Mouse (Mus musculus) embryonic stem cell, embryonic (primary cell): ENCODE data around the gene Slc6a6.

ENCODE experiments used
- CTCF ChIA-PET, 4 experiments: fragments of 300-600 bp in 2 of 4; fragments of 350-600 bp in 2 of 4; sonication (Branson Sonifier 250); formaldehyde crosslinking; loops; one replicate each; lab custom pipeline; 2022; ENCODE audit warnings: inconsistent platforms in 2 of 4; lab: Charles Lee
- POLR2A ChIA-PET, 4 experiments: fragments of 300-600 bp in 2 of 4; fragments of 350-600 bp in 2 of 4; sonication (Branson Sonifier 250); formaldehyde crosslinking; loops; one replicate each; lab custom pipeline; 2022; ENCODE audit warnings: antibody characterized with exemption in 4 of 4, inconsistent platforms in 1 of 4; lab: Charles Lee

Slc6a6 gene

GRCm38 (mm10) chr6:91683602-91684473 lies at the start of gene Slc6a6:
Slc6a6 (plus strand) TSS chr6:91684053.
- ChIA-PET POLR2A (interaction anchor here (0.6 to 5.1 kb wide), 48 partner anchors 10 to 157 kb away, joined by 3 to 133 read pairs (median 6); no protein-coding TSS in a partner anchor), CTCF (interaction anchor here in 3 of 4 experiments (0.6 to 1.5 kb wide), 9 partner anchors 14 to 107 kb away, joined by 3 to 6 read pairs (median 4); no protein-coding TSS in a partner anchor)

GRCm38 (mm10) chr6:91634417-91634816 lies 49.4 kb upstream of the Slc6a6 start:
- CTCF ChIA-PET = no interaction called here
- POLR2A ChIA-PET = interaction anchor here in 1 of 4 experiments (1.1 kb wide), 1 partner anchor 75 kb away, joined by 5 read pairs; no protein-coding TSS in a partner anchor

DNA sequence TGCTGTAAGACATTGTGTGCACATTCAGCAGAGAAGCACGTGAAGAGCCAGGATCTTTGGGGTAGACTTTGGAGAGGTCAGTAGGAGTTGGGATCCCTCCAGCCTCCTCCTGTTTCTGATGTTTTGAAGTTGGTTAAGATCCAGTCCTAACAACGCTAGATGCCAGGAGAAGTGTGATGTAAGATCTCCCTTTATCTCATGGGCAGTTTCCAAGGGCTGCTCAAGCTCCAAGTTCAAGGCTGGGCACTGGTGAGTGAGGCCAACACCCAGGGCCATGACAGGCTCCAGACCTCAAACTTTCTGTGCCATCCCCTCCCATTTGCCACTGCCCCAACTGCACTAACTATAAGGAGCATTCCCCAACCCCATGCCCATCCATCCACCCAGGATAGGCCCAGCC lies 49.0 kb upstream of the Slc6a6 start:
- ChIA-PET CTCF (no interaction called here), POLR2A (interaction anchor here in 1 of 4 experiments (0.8 to 1.1 kb wide), 2 partner anchors 9 to 75 kb away, joined by 3 to 5 read pairs; no protein-coding TSS in a partner anchor)

GRCm38 (mm10) chr6:91638204-91638995 lies 45.5 kb upstream of the Slc6a6 start:
- POLR2A ChIA-PET = interaction anchor here in 2 of 4 experiments (1.0 to 1.7 kb wide), 3 partner anchors 13 to 46 kb away, joined by 3 to 5 read pairs (median 4); partner anchors contain the start of gene Slc6a6 (in 1 of the 2)
- CTCF ChIA-PET = interaction anchor here in 1 of 4 experiments (0.8 kb wide), 1 partner anchor 63 kb away, joined by 3 read pairs; no protein-coding TSS in a partner anchor

DNA sequence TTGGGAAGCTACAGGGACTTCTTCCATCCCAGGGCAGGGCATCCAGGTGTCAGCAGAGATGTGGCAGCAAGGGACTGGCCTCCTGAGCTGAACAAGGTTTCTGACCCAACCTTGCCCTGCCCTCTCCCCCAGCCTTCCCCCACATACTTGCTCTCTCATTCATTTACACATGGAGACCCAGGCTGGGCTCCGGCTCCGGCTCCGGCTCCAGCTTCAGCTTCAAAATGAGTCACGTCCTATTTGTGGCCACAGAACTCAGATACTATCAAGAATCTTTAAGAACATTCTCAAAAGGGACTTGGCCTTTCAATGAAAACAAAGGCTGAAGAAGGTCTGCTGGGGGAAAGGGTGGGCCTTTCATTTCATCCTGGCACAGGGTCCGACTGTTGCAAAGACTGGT lies 40.8 kb upstream of the Slc6a6 start:
- ChIA-PET POLR2A (interaction anchor here in 1 of 4 experiments (1.5 kb wide), 1 partner anchor 26 kb away, joined by 6 read pairs; no protein-coding TSS in a partner anchor), CTCF (interaction anchor here in 3 of 4 experiments (0.6 to 1.0 kb wide), 3 partner anchors 17 to 180 kb away, joined by 3 read pairs; no protein-coding TSS in a partner anchor)

GRCm38 (mm10) chr6:91643416-91643921 lies 40.4 kb upstream of the Slc6a6 start:
- POLR2A ChIA-PET = interaction anchor here in 2 of 4 experiments (0.6 to 1.5 kb wide), 3 partner anchors 26 to 116 kb away, joined by 3 to 6 read pairs (median 3); no protein-coding TSS in a partner anchor
- CTCF ChIA-PET = interaction anchor here in 2 of 4 experiments (0.7 to 1.0 kb wide), 2 partner anchors 17 to 130 kb away, joined by 3 read pairs; no protein-coding TSS in a partner anchor

DNA sequence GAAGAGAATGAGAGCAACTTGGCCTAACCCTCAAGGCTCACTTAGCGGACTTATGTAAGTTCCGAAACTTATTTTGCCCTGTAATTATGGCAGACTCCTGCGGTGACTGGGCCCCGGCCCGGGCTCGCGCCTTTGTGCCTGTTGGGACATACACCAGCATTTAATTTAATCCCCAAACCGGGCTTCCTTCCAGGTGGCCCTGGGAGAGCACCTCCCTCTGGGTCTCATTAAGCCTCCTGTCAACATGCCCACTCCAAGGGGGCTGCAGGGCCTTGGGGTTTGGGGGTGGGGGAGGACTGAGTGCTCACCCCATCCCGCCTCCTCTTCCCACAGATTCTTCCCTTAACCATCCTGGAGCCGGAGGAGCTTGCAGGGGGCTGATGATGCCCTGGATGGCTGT lies 37.8 kb upstream of the Slc6a6 start:
- ChIA-PET CTCF (no interaction called here), POLR2A (no interaction called here)

- ChIA-PET CTCF (no interaction called here), POLR2A (interaction anchor here in 1 of 4 experiments (0.5 kb wide), 1 partner anchor 29 kb away, joined by 3 read pairs; no protein-coding TSS in a partner anchor)
Measured at GRCm38 (mm10) chr6:91646822-91647221, 37.0 kb upstream of the Slc6a6 start.

GRCm38 (mm10) chr6:91647385-91647791 lies 36.5 kb upstream of the Slc6a6 start:
- POLR2A ChIA-PET = interaction anchor here in 1 of 4 experiments (2.7 kb wide), 1 partner anchor 15 kb away, joined by 7 read pairs; no protein-coding TSS in a partner anchor
- CTCF ChIA-PET = no interaction called here

DNA sequence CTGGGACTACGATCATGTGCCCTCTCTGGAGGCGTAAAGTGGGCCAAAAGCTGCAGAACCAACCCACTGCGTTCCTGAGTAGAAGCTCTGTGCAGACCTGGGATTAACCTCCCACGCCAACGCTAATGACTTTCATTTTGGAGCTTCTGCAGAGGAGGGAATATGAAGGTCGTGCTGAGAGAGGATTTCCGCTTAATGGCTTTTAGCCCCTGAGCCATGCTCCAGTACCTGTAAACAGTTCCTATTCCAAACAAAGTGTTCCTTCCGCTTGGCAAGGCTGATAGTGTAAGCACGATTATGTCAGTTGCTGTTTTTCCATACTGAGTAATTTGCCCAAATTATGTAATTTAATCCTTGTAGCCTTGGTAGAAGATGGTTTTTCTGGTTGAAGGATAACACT lies 33.6 kb upstream of the Slc6a6 start:
- ChIA-PET POLR2A (interaction anchor here in 1 of 4 experiments (1.2 to 2.7 kb wide), 5 partner anchors 12 to 51 kb away, joined by 3 to 7 read pairs (median 4); no protein-coding TSS in a partner anchor), CTCF (interaction anchor here in 1 of 4 experiments (1.4 kb wide), 1 partner anchor 101 kb away, joined by 4 read pairs; no protein-coding TSS in a partner anchor)

DNA sequence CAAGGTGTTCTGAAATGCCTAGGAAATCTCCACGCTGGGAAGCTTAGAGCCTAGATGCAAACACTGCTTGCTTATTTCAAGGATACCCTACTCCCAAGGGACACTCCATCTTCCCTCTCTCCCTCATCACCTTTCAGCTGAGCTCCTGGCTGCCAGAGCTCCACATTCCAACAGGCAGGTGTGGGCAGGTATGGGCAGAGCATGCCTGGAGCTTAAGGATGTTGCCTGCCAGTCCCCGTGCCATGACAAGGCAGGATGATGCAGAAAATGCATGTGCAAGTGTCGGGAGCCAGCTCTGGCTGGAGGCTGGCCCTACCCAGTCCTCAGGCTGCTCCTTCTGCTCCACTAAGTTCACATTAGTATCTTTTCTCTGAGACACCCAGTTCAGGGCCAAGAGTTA lies 31.6 kb upstream of the Slc6a6 start:
- ChIA-PET POLR2A (interaction anchor here in 2 of 4 experiments (0.5 to 2.2 kb wide), 2 partner anchors 11 to 1169 kb away, joined by 3 to 5 read pairs; no protein-coding TSS in a partner anchor), CTCF (interaction anchor here in 1 of 4 experiments (1.1 kb wide), 1 partner anchor 552 kb away, joined by 3 read pairs; no protein-coding TSS in a partner anchor)

GRCm38 (mm10) chr6:91655244-91655643 lies 28.6 kb upstream of the Slc6a6 start:
- CTCF ChIA-PET = no interaction called here
- POLR2A ChIA-PET = interaction anchor here in 1 of 4 experiments (0.9 to 2.4 kb wide), 2 partner anchors 10 to 77 kb away, joined by 3 to 14 read pairs; no protein-coding TSS in a partner anchor

DNA sequence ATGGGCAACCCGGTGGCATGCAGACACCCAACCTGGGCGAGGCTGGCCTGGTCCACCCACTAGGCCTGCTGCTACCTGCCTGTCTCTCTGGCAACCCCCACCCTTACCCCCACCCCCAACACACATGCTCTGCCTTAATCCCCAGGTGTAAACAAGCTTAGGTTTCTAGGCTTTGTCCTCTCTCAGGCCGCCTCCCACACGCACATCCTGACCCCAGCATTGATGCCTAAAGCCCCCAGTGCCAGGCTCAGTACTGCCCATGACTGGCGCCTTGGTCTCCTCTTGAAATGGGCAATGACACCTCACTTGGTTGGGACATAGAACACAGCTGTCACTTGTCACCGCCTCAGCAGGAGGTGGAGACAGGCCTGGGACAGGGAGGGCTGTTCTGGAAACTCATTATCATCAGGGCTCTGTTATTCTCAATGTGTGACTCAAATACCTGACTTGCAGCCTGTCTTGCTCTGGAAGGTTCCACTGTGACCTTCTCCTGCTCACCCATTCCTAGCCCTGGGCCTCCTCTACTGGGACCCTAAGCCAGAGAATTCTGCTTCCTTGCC lies 27.9 kb upstream of the Slc6a6 start:
- POLR2A ChIA-PET = interaction anchor here in 1 of 4 experiments (0.9 to 2.4 kb wide), 2 partner anchors 9 to 76 kb away, joined by 3 to 14 read pairs; no protein-coding TSS in a partner anchor
- CTCF ChIA-PET = interaction anchor here in 2 of 4 experiments (0.6 to 0.7 kb wide), 2 partner anchors 20 to 129 kb away, joined by 3 to 6 read pairs; no protein-coding TSS in a partner anchor

- POLR2A ChIA-PET = interaction anchor here in 3 of 4 experiments (0.6 to 2.8 kb wide), 4 partner anchors 11 to 53 kb away, joined by 3 to 15 read pairs (median 6); no protein-coding TSS in a partner anchor
- CTCF ChIA-PET = no interaction called here
Measured at GRCm38 (mm10) chr6:91658288-91658687, 25.6 kb upstream of the Slc6a6 start.

DNA sequence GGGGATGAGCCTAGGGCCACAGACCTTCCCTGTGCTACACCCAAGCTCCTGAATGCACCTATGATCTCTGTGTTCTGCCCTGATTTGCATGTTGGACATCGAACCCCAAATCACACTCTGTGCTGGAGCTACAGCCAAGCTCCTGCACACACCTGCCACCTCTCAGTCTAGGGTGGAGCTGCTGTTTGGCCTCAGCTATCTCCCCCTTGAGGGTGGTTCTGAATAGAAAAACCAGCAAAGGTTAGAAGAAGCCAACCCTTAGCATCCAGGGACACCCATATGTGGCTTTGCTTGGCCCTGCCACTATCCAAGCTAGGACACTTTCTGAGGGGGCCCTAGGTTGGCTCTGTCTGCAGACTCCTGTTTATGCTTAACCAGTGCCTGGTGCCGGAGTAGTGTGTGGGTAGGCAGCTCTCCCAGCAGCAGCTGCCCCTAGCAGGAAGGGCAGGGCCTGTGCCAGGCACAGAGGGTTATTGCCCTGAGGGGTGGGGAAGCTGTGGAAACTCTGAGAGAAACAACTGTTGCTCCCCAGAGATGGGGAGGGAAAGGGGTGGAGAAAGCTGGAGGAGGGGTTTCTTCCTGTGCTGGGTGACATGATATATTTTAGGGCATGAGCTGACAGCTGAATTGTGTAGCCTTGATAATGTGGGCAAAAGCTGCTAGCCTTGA lies 23.9 kb upstream of the Slc6a6 start:
- ChIA-PET POLR2A (interaction anchor here (0.6 to 2.8 kb wide), 19 partner anchors 10 to 433 kb away, joined by 3 to 15 read pairs (median 4); partner anchors contain the start of gene Slc6a6 (in 3 of the 4)), CTCF (interaction anchor here in 3 of 4 experiments (0.6 to 1.2 kb wide), 5 partner anchors 10 to 214 kb away, joined by 3 to 5 read pairs (median 3); no protein-coding TSS in a partner anchor)

- ChIA-PET POLR2A (interaction anchor here in 2 of 4 experiments (0.5 to 5.6 kb wide), 8 partner anchors 10 to 109 kb away, joined by 3 to 21 read pairs (median 4); no protein-coding TSS in a partner anchor), CTCF (interaction anchor here in 1 of 4 experiments (0.6 kb wide), 1 partner anchor 24 kb away, joined by 3 read pairs; no protein-coding TSS in a partner anchor)
Measured at GRCm38 (mm10) chr6:91662301-91662700, 21.6 kb upstream of the Slc6a6 start.
